Mouse (Mus musculus) thymus, adult 2 months (tissue): ENCODE results near the gene Ecd. TPM values are rescaled to one million over a fixed set of nuclear protein-coding genes. Genes with fewer than 3 reads are reported as not detected.
"Not testable (repeated sequence)": the region's sequence is repeated elsewhere in the genome, so short reads cannot be mapped to it uniquely, and the experiment has no call there.

Source experiments
- DNase-seq: peaks from one replicate; pipeline ENCODE4 v3.0.0; 2021
- H3K27ac ChIP-seq: fragments of 200-500 bp; 2 replicates; pipeline ENCODE4 v1.5.1; 2012; ENCODE audit warnings: low read length, control low read depth; ENCODE audit not compliant: control insufficient read depth, insufficient read depth
- H3K27me3 ChIP-seq: fragments of 200-500 bp; 2 replicates; pipeline ENCODE4 v1.6.1; 2012; ENCODE audit warnings: mild to moderate bottlenecking, low read length, moderate library complexity, mixed read lengths; ENCODE audit not compliant: control insufficient read depth, insufficient read depth
- H3K36me3 ChIP-seq: fragments of 200-500 bp; 2 replicates; pipeline ENCODE4 v1.6.1; 2012; ENCODE audit warnings: mild to moderate bottlenecking, low read length, moderate library complexity; ENCODE audit not compliant: control insufficient read depth, insufficient read depth
- H3K4me1 ChIP-seq: fragments of 200-500 bp; replicated peaks from 2 replicates; pipeline ENCODE4 v1.6.1; 2012; ENCODE audit warnings: low read length; ENCODE audit not compliant: control insufficient read depth, insufficient read depth
- H3K4me3 ChIP-seq: fragments of 200-500 bp; 2 replicates; pipeline ENCODE4 v1.5.1; 2012; ENCODE audit warnings: mild to moderate bottlenecking, low read length, control low read depth, moderate library complexity; ENCODE audit not compliant: control insufficient read depth, insufficient read depth
- CTCF ChIP-seq: fragments of 200-500 bp; IDR thresholded peaks from 2 replicates; pipeline ENCODE4 v1.5.1; 2012; ENCODE audit warnings: mild to moderate bottlenecking, control low read depth, low read length, moderate library complexity, borderline replicate concordance; ENCODE audit not compliant: control insufficient read depth, poor library complexity, insufficient read depth; ENCODE audit errors: extremely low read depth
- POLR2A ChIP-seq: fragments of 200-500 bp; IDR thresholded peaks from 2 replicates; pipeline ENCODE4 v1.6.1; 2012; ENCODE audit warnings: mild to moderate bottlenecking, low read length, control low read depth, moderate library complexity; ENCODE audit not compliant: control insufficient read depth, poor library complexity, insufficient read depth; ENCODE audit errors: extremely low read depth
- WGBS: fragments of 180-500 bp; shearing (Covaris S2); methylation state at CpG from one replicate; pipeline ENCODE4 v1.1.7; 2018; 5-methylcytosine and 5-hydroxymethylcytosine counted together
- polyA plus RNA-seq: library from polyadenylated mRNA; depleted of rRNA; stranded (reverse); fragments of >200 nt; gene quantifications from 2 replicates; pipeline ENCODE4 v1.2.3, GENCODE M21; 2012

Gene Ecd
- polyA plus RNA-seq, 1 experiment, result 24.5 TPM

GRCm38 (mm10) chr14:20339415-20339814, 8.5 kb downstream of the Ecd start:
- H3K27ac ChIP-seq, result no peak overlapping the region
- H3K36me3 ChIP-seq, result peaks cover 53% of the 10 kb centered on the region
- no peak for DNase-seq
- H3K4me1 ChIP-seq, result no peaks in the 10 kb centered on the region
- 98% methylated on average over 5 of the region's 5 CpGs for WGBS
- TF ChIP-seq CTCF (no peak), POLR2A (no peak)
- no peak overlapping the region for H3K4me3 ChIP-seq
- H3K27me3 ChIP-seq, result no peaks in the 10 kb centered on the region

- Histone ChIP-seq H3K4me1 (no peaks in the 10 kb centered on the region), H3K4me3 (no peak overlapping the region), H3K27me3 (no peaks in the 10 kb centered on the region), H3K27ac (no peak overlapping the region), H3K36me3 (peaks cover 53% of the 10 kb centered on the region)
- DNase-seq, result no peak
- TF ChIP-seq POLR2A (no peak), CTCF (no peak)
- WGBS, result 96% methylated on average over 4 of the region's 4 CpGs
Measured at GRCm38 (mm10) chr14:20331316-20331715, 16.6 kb downstream of the Ecd start.

- 91% methylated on average over 9 of the region's 9 CpGs for WGBS
- Histone ChIP-seq H3K27ac (no peak overlapping the region), H3K27me3 (no peaks in the 10 kb centered on the region), H3K36me3 (peaks cover 37% of the 10 kb centered on the region), H3K4me3 (no peak overlapping the region), H3K4me1 (no peaks in the 10 kb centered on the region)
- DNase-seq, result peak; percentile 21
- TF ChIP-seq POLR2A (no peak), CTCF (peak; percentile 28; the same call in 1 of the 2 replicates)
Measured at GRCm38 (mm10) chr14:20328474-20328873, 19.4 kb downstream of the Ecd start.

GRCm38 (mm10) chr14:20324196-20324595, 23.7 kb downstream of the Ecd start:
- TF ChIP-seq POLR2A (no peak), CTCF (no peak)
- WGBS, result over 99% methylated on average over 9 of the region's 9 CpGs
- H3K4me1 ChIP-seq, result no peaks in the 10 kb centered on the region
- H3K27me3 ChIP-seq, result no peaks in the 10 kb centered on the region
- H3K27ac ChIP-seq, result no peak overlapping the region
- H3K36me3 ChIP-seq, result peaks cover 34% of the 10 kb centered on the region
- DNase-seq, result no peak
- H3K4me3 ChIP-seq, result no peak overlapping the region

GRCm38 (mm10) chr14:20319420-20319819, 28.5 kb downstream of the Ecd start:
- WGBS, result 96% methylated on average over 3 of the region's 3 CpGs
- DNase-seq, result peak; percentile 45
- no peak overlapping the region for H3K27ac ChIP-seq
- H3K36me3 ChIP-seq, result peaks cover 25% of the 10 kb centered on the region
- H3K27me3 ChIP-seq, result no peaks in the 10 kb centered on the region
- no peaks in the 10 kb centered on the region for H3K4me1 ChIP-seq
- TF ChIP-seq POLR2A, result no peak
- TF ChIP-seq CTCF, result peak; percentile 73; the same call in 1 of the 2 replicates
- no peak overlapping the region for H3K4me3 ChIP-seq

GRCm38 (mm10) chr14:20315137-20315536, 32.8 kb downstream of the Ecd start:
- DNase-seq, result no peak
- Histone ChIP-seq H3K27ac (no peak overlapping the region), H3K4me1 (no peaks in the 10 kb centered on the region), H3K4me3 (no peak overlapping the region), H3K27me3 (no peaks in the 10 kb centered on the region), H3K36me3 (peaks cover 22% of the 10 kb centered on the region)
- TF ChIP-seq CTCF (no peak), POLR2A (no peak)
- 77% methylated on average over 1 of the region's 1 CpGs for WGBS

DNA sequence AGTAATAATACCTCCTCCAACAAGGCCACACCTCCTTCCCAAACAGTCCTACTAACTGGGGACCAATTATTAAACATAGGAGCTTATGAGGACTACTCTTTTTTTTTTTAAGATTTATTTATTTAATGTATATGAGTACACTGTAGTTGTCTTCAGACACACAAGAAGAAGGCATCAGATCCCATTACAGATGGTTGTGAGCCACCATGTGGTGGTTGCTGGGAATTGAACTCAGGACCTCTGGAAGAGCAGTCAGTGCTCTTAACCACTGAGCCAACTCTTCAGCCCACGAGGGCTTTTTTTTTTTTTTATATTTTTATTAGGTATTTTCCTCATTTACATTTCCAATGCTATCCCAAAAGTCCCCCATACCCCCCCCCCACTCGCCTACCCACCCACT, 42.8 kb downstream of the Ecd start:
- DNase-seq, result not testable (repeated sequence)

DNA sequence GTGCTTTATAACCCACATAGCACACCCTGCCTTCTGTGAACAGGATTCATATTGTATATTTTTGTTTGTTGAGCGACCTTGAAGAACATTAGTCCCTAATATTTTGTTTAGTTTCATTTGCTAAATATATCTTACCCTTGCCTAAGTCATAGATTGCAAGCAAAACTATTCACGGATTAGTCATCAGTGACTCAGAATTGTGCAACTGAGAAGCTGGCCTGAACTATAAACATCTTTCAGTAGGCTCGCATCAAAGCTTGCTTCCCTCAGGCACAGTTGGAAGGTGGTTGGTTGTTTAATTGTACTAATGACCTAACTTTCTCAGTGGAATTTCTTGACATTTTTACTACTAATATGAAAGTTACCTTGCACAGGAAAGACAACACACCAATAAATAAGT, 49.8 kb downstream of the Ecd start:
- Histone ChIP-seq H3K4me3 (no peak overlapping the region), H3K4me1 (peaks cover 2% of the 10 kb centered on the region), H3K27ac (no peak overlapping the region), H3K27me3 (no peaks in the 10 kb centered on the region), H3K36me3 (no peaks in the 10 kb centered on the region)
- DNase-seq, result no peak
- WGBS, result 92% methylated on average over 3 of the region's 3 CpGs
- TF ChIP-seq POLR2A (no peak), CTCF (no peak)

More for the DNA sequence above, 42.8 kb downstream of the Ecd start:
- not testable (repeated sequence) for H3K27me3 ChIP-seq, H3K4me1 ChIP-seq, H3K27ac ChIP-seq, H3K4me3 ChIP-seq
- H3K36me3 ChIP-seq, result peaks cover 18% of the 10 kb centered on the region
- 69% methylated on average over 2 of the region's 2 CpGs for whole genome bisulfite sequencing
